Mouse (Mus musculus) bone marrow, adult 2 months (tissue): Measurements from ENCODE around the gene Gipc2.

Experiments
- CTCF ChIP-seq: fragments of 200-500 bp; IDR thresholded peaks from 2 replicates; pipeline ENCODE4 v1.5.1; 2011; ENCODE audit warnings: low read length, control low read depth; ENCODE audit not compliant: control insufficient read depth, insufficient read depth
- POLR2A ChIP-seq: fragments of 200-500 bp; IDR thresholded peaks from 2 replicates; pipeline ENCODE4 v1.6.1; 2011; ENCODE audit warnings: low read depth, mild to moderate bottlenecking, control low read depth, low read length, borderline replicate concordance; ENCODE audit not compliant: control insufficient read depth

DNA sequence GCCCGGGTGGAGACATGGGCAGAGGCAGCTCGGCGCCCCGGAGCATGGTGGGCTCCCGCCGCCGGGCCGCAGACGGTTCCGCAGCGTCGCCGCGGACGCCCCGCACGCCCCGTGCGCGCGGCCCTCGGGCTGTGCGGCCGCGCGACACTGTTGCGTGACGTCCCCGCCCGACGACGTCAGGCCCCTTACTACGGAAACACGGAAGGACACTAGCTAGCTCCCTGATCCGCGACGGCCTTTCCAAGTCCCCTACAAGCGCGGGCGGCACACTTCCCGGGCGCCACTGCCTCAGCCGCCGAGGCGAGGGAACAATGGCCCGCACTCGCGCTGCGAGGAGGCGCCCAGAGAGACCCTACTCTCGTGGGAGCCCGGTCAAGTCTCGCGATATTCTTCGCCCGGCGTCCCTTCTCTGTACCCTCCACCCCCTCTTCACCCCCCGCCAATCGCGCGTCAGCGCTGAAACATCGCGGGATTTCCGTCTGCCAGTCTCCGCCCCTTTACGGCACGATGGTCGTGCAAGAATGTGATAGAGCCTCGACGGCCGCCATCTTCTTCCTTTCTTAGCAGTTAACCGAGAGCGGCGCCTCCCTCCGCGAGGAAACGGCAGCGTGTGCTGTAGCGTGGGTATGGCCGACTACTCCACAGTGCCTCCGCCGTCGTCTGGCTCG is 44.1 kb upstream of the Gipc2 start, which contains the start of the genes Dnajb4 and Fubp1:
- TF ChIP-seq CTCF: no peak
- TF ChIP-seq POLR2A: peak; percentile 98
